Mouse (Mus musculus) heart, postnatal 14 days (tissue): ENCODE data around the gene Ppm1h. TPM values are rescaled to one million over a fixed set of nuclear protein-coding genes. Genes with fewer than 3 reads are reported as not detected.

Experiments
- DNase-seq, 2 experiments: peaks; one replicate each; pipeline ENCODE4 v3.0.0; 2021 to 2022
- intact Hi-C: fragments of 180-260 bp; cut with DNase I; formaldehyde crosslinking; loops from one replicate; pipeline ENCODE4 v1.15.1; 2025
- total RNA-seq, 2 experiments: library from RNA; stranded (reverse); gene quantifications; 2 replicates each; pipeline ENCODE4 v1.2.3; 2021

Gene Ppm1h
- total RNA-seq, 2 experiments from 2014 or later: 8.3 to 9.5 TPM

GRCm38 (mm10) chr10:122693911-122694618 lies 15.5 kb downstream of the Ppm1h start:
- intact Hi-C loops: no loop called here
- no peak for DNase-seq

- DNase-seq: no peak
- intact Hi-C loops: no loop called here
Observed at GRCm38 (mm10) chr10:122696335-122696734, 17.8 kb downstream of the Ppm1h start.

GRCm38 (mm10) chr10:122698347-122698746 lies 19.8 kb downstream of the Ppm1h start:
- intact Hi-C loops: no loop called here
- no peak for DNase-seq

GRCm38 (mm10) chr10:122704901-122705300 lies 26.3 kb downstream of the Ppm1h start:
- intact Hi-C loops: no loop called here

GRCm38 (mm10) chr10:122705457-122705856 lies 26.9 kb downstream of the Ppm1h start:
- DNase-seq: no peak

More at GRCm38 (mm10) chr10:122704901-122705300, 26.3 kb downstream of the Ppm1h start:
- no peak for DNase-seq

GRCm38 (mm10) chr10:122711381-122711811 lies 32.8 kb downstream of the Ppm1h start:
- intact Hi-C loops: no loop called here
- DNase-seq: no peak

More at GRCm38 (mm10) chr10:122705457-122705856, 26.9 kb downstream of the Ppm1h start:
- intact Hi-C loops: no loop called here

GRCm38 (mm10) chr10:122712307-122712706 lies 33.7 kb downstream of the Ppm1h start:
- DNase-seq: no peak
- intact Hi-C loops: no loop called here

GRCm38 (mm10) chr10:122715856-122716255 lies 37.3 kb downstream of the Ppm1h start:
- DNase-seq: no peak
- intact Hi-C loops: no loop called here

GRCm38 (mm10) chr10:122716286-122716685 lies 37.7 kb downstream of the Ppm1h start:
- no peak for DNase-seq
- intact Hi-C loops: no loop called here

GRCm38 (mm10) chr10:122716739-122717474 lies 38.3 kb downstream of the Ppm1h start:
- DNase-seq: no peak
- intact Hi-C loops: no loop called here

GRCm38 (mm10) chr10:122717754-122718415 lies 39.3 kb downstream of the Ppm1h start:
- intact Hi-C loops: no loop called here

GRCm38 (mm10) chr10:122718951-122719350 lies 40.4 kb downstream of the Ppm1h start:
- intact Hi-C loops: no loop called here
- no peak for DNase-seq

More at GRCm38 (mm10) chr10:122717754-122718415, 39.3 kb downstream of the Ppm1h start:
- DNase-seq: no peak

- no peak for DNase-seq
- intact Hi-C loops: no loop called here
Observed at GRCm38 (mm10) chr10:122722111-122722510, 43.5 kb downstream of the Ppm1h start.

- intact Hi-C loops: loop anchor here (5.0 kb wide), 1 partner anchor 632 kb away; no protein-coding TSS in a partner anchor
- no peak for DNase-seq
Observed at GRCm38 (mm10) chr10:122724692-122725091, 46.1 kb downstream of the Ppm1h start.

- intact Hi-C loops: loop anchor here (5.0 kb wide), 1 partner anchor 635 kb away; no protein-coding TSS in a partner anchor
- no peak for DNase-seq
Observed at GRCm38 (mm10) chr10:122727228-122727627, 48.7 kb downstream of the Ppm1h start.

- intact Hi-C loops: loop anchor here (5.0 kb wide), 1 partner anchor 636 kb away; no protein-coding TSS in a partner anchor
- no peak for DNase-seq
Observed at GRCm38 (mm10) chr10:122728172-122728571, 49.6 kb downstream of the Ppm1h start.

- no peak for DNase-seq
- intact Hi-C loops: no loop called here
Observed at GRCm38 (mm10) chr10:122732146-122732545, 53.6 kb downstream of the Ppm1h start.

GRCm38 (mm10) chr10:122734521-122734920 lies 56.0 kb downstream of the Ppm1h start:
- DNase-seq: no peak
- intact Hi-C loops: no loop called here

- no peak for DNase-seq
- intact Hi-C loops: no loop called here
Observed at GRCm38 (mm10) chr10:122735284-122735784, 56.8 kb downstream of the Ppm1h start.

- intact Hi-C loops: no loop called here
- no peak for DNase-seq
Observed at GRCm38 (mm10) chr10:122736835-122737234, 58.3 kb downstream of the Ppm1h start.

GRCm38 (mm10) chr10:122738526-122738925 lies 60.0 kb downstream of the Ppm1h start:
- intact Hi-C loops: no loop called here
- no peak for DNase-seq
